Mouse (Mus musculus): ENCODE measurements at regions not wholly inside any gene's neighbourhood (a gene's known extent, or its start where the extent isn't known, plus 50 kb on each side); places are given as distances from the start of the nearest gene placed in this dataset.

- 6% methylated on average over 6 of the region's 6 CpGs for WGBS
- Histone ChIP-seq H3K27me3 (no peaks in the 10 kb centered on the region), H3K4me2 (no peak overlapping the region), H3K4me3 (no peak overlapping the region), H3K36me3 (no peaks in the 10 kb centered on the region), H3K9ac (no peak overlapping the region), H3K27ac (no peak overlapping the region), H3K9me3 (no peaks in the 10 kb centered on the region), H3K4me1 (replicated peaks) (no peaks in the 10 kb centered on the region)
- ATAC-seq (ENCODE audit: low FRiP score), result no peak
Observed at GRCm38 (mm10) chr13:5803540-5804380, 57.5 kb upstream of the Klf6 start.

- H3K27me3 ChIP-seq, result no peaks in the 10 kb centered on the region
- no peak overlapping the region for H3K4me2 ChIP-seq
- H3K36me3 ChIP-seq, result no peaks in the 10 kb centered on the region
- no peaks in the 10 kb centered on the region for H3K9me3 ChIP-seq
- no peak overlapping the region for H3K4me3 ChIP-seq
- H3K27ac ChIP-seq, result no peak overlapping the region
- H3K4me1 ChIP-seq (replicated peaks), result no peaks in the 10 kb centered on the region
- no peak overlapping the region for H3K9ac ChIP-seq
- ATAC-seq (ENCODE audit: low FRiP score), result no peak
- WGBS, result 15% methylated on average over 7 of the region's 7 CpGs
Observed at GRCm38 (mm10) chr13:5804381-5804941, 56.8 kb upstream of the Klf6 start.

- Histone ChIP-seq H3K36me3 (no peaks in the 10 kb centered on the region), H3K9ac (no peak overlapping the region), H3K27me3 (no peaks in the 10 kb centered on the region), H3K9me3 (no peaks in the 10 kb centered on the region), H3K27ac (no peak overlapping the region), H3K4me3 (no peak overlapping the region), H3K4me2 (no peak overlapping the region), H3K4me1 (replicated peaks) (no peaks in the 10 kb centered on the region)
- 89% methylated on average over 2 of the region's 2 CpGs for WGBS
- no peak for ATAC-seq (ENCODE audit: low FRiP score)
Observed at GRCm38 (mm10) chr13:5808380-5808779, 52.9 kb upstream of the Klf6 start.

Data from hindbrain, embryonic 13.5 days (tissue).